Comparison of ENCODE assay signal across 9 mouse cellular contexts in genomic region chr4:107349311-107350008, GRCm38 (mm10). TPM values are rescaled to one million over a fixed set of nuclear protein-coding genes. Genes with fewer than 3 reads are reported as not detected.
DNase-seq lines count a peak whose midpoint lies in the region; ATAC-seq and TF ChIP-seq lines count a peak whose summit lies in the region.
"Had no signal": no experiment of that assay in that cellular context is flagged by ENCODE, and none has a peak within 500 bp of the region (broad histone marks: within the 10 kb centered on the region; RNA-seq: fewer than 3 reads in every experiment).

No protein-coding gene starts in this region.

- peaks cover 26% of the 10 kb centered on the region for H3K36me3 ChIP-seq in limb, embryonic 14.5 days (ENCODE audit: control insufficient read depth, insufficient read depth, low read length)
- no peaks in the 10 kb centered on the region; the same call in none of the 2 replicates for H3K36me3 ChIP-seq in midbrain, embryonic 16.5 days (ENCODE audit: control insufficient read depth, insufficient read depth, low read length)

- H3K27ac ChIP-seq in cerebellum, adult 2 months (ENCODE audit: insufficient read depth, low read length) = no peak overlapping the region
- H3K27ac ChIP-seq in cortical plate, adult 2 months (ENCODE audit: insufficient read depth, low read length) = no peak overlapping the region
- H3K27ac ChIP-seq in limb, embryonic 14.5 days (replicated peaks; ENCODE audit: low read depth, low read length) = no peak overlapping the region
- no peak overlapping the region for H3K27ac ChIP-seq in midbrain, embryonic 16.5 days (ENCODE audit: low read length)
- H3K27ac ChIP-seq: stomach, embryonic 15.5 days had no signal

- TF ChIP-seq POLR2A in cerebellum, adult 2 months (IDR thresholded peaks at IDR 0.05; ENCODE audit: borderline replicate concordance, insufficient read depth, low read length) = no peak
- no peak for TF ChIP-seq POLR2A in cortical plate, adult 2 months (IDR thresholded peaks at IDR 0.05; ENCODE audit: extremely low read depth, insufficient read depth, low read length)
- TF ChIP-seq POLR2A in limb, embryonic 14.5 days (IDR thresholded peaks at IDR 0.05; ENCODE audit: borderline replicate concordance, extremely low read depth, insufficient read depth, insufficient read length) = no peak

- no peaks in the 10 kb centered on the region for H3K27me3 ChIP-seq in cerebellum, adult 2 months (ENCODE audit: control insufficient read depth, insufficient read depth, low read length)
- H3K27me3 ChIP-seq in limb, embryonic 14.5 days (ENCODE audit: control insufficient read depth, insufficient read depth, low read length) = no peaks in the 10 kb centered on the region
- no peaks in the 10 kb centered on the region for H3K27me3 ChIP-seq in midbrain, embryonic 16.5 days (ENCODE audit: control insufficient read depth, insufficient read depth, low read depth, low read length)
- H3K27me3 ChIP-seq: stomach, embryonic 15.5 days had no signal

- H3K4me2 ChIP-seq in limb, embryonic 14.5 days (replicated peaks; ENCODE audit: low read depth, low read length, severe bottlenecking) = no peak overlapping the region
- H3K4me2 ChIP-seq in midbrain, embryonic 16.5 days (ENCODE audit: low read length) = no peak overlapping the region
- H3K4me2 ChIP-seq: stomach, embryonic 15.5 days had no signal

- peak; percentile 77 for TF ChIP-seq CTCF in cerebellum, adult 2 months (IDR thresholded peaks at IDR 0.05; ENCODE audit: borderline replicate concordance, insufficient read depth, low read depth, low read length)
- TF ChIP-seq CTCF in cortical plate, adult 2 months (IDR thresholded peaks at IDR 0.05; ENCODE audit: extremely low read depth, insufficient read depth, low read length) = peak; percentile 83

- H3K4me1 ChIP-seq in cerebellum, adult 2 months (ENCODE audit: control insufficient read depth, insufficient read depth, low read length) = no peaks in the 10 kb centered on the region
- no peaks in the 10 kb centered on the region for H3K4me1 ChIP-seq in cortical plate, adult 2 months (ENCODE audit: control insufficient read depth, insufficient read depth, low read length)
- H3K4me1 ChIP-seq in limb, embryonic 14.5 days (ENCODE audit: control insufficient read depth, insufficient read depth, low read length) = 0 out of 2 replicates have a peak, but pooled peaks cover 4% of the 10 kb centered on the region
- H3K4me1 ChIP-seq in midbrain, embryonic 16.5 days (ENCODE audit: control insufficient read depth, insufficient read depth, low read length) = peaks cover 6% of the 10 kb centered on the region; the same call in 1 of the 2 replicates
- H3K4me1 ChIP-seq: stomach, embryonic 15.5 days had no signal

- no peak overlapping the region for H3K4me3 ChIP-seq in cerebellum, adult 2 months (replicated peaks; ENCODE audit: insufficient read depth, low read depth, low read length)
- H3K4me3 ChIP-seq in cortical plate, adult 2 months (ENCODE audit: insufficient read depth, low read length) = no peak overlapping the region
- H3K4me3 ChIP-seq in limb, embryonic 14.5 days (replicated peaks; ENCODE audit: low read length) = no peak overlapping the region
- H3K4me3 ChIP-seq in midbrain, embryonic 16.5 days (ENCODE audit: low read depth, low read length) = no peak overlapping the region
- H3K4me3 ChIP-seq: stomach, embryonic 15.5 days had no signal

- no peak for ATAC-seq in cerebellum, adult (ENCODE audit: insufficient number of reproducible peaks, low FRiP score, low TSS enrichment)
- ATAC-seq in limb, embryonic 14.5 days (ENCODE audit: low FRiP score, low read depth) = no peak
- peak; percentile 65; the same call in 1 of the 2 replicates for ATAC-seq in midbrain, embryonic 16.5 days

- no peak overlapping the region for H3K9ac ChIP-seq in limb, embryonic 14.5 days (ENCODE audit: low read depth, low read length, severe bottlenecking)
- H3K9ac ChIP-seq in midbrain, embryonic 16.5 days (ENCODE audit: low read depth, low read length) = no peak overlapping the region
- H3K9ac ChIP-seq: stomach, embryonic 15.5 days had no signal

- DNase-seq in cerebellum, adult 2 months = peak; percentile 28 to 37
- DNase-seq in CD8-positive naive resting alpha-beta T cell, adult 2 months (ENCODE audit: low read depth in 2 of 2, low spot score in 2 of 2) = peak; percentile 10 to 27
- peak; percentile 46 for DNase-seq in kidney, adult 18-20 months
- peak; percentile 83 for DNase-seq in limb, embryonic 14.5 days (ENCODE audit: low spot score)
- peak; percentile 50 for DNase-seq in thymus, postnatal 25 days

- H3K9me3 ChIP-seq in limb, embryonic 14.5 days (ENCODE audit: control insufficient read depth, low read length) = no peaks in the 10 kb centered on the region
- H3K9me3 ChIP-seq in midbrain, embryonic 16.5 days (replicated peaks; ENCODE audit: control insufficient read depth, low read length, poor library complexity, severe bottlenecking) = no peaks in the 10 kb centered on the region
- H3K9me3 ChIP-seq: stomach, embryonic 15.5 days had no signal

- 76% methylated on average over 8 of the region's 8 CpGs for WGBS in cerebellum, adult 2 months
- 57% methylated on average over 8 of the region's 8 CpGs for WGBS in limb, embryonic 14.5 days
- WGBS in midbrain, embryonic 16.5 days = 72% methylated on average over 8 of the region's 8 CpGs

RNA-seq across cellular contexts. Expression of gene Ndc1, which starts 18.1 kb away (rescaled TPM):
- polyA plus RNA-seq in cerebellum, adult 2 months (2012; rRNA removed) = 13.2 and 16.1 TPM in 2 replicates
- polyA plus RNA-seq in cortical plate, adult 2 months (2012; rRNA removed) = 10.4 and 11.4 TPM in 2 replicates
- 27.8 and 38.8 TPM in 2 replicates for polyA plus RNA-seq in limb, embryonic 14.5 days (2012; rRNA removed)
- 35.4 and 35.8 TPM in 2 replicates for polyA plus RNA-seq in limb, embryonic 14.5 days (2014; fragmentation: Nextera tagmentation; extraction: Ambion mirVana)
- 19.3 and 19.8 TPM in 2 replicates for polyA plus RNA-seq in midbrain, embryonic 16.5 days (2015; fragmentation: Nextera tagmentation; extraction: Ambion mirVana)

RNA-seq across cellular contexts. Expression of gene Yipf1, which starts 35.3 kb away (rescaled TPM):
- 47.1 and 50.9 TPM in 2 replicates for polyA plus RNA-seq in cerebellum, adult 2 months (2012; rRNA removed)
- polyA plus RNA-seq in cortical plate, adult 2 months (2012; rRNA removed) = 43.2 and 49.1 TPM in 2 replicates
- polyA plus RNA-seq in limb, embryonic 14.5 days (2012; rRNA removed) = 35.8 and 44.3 TPM in 2 replicates
- polyA plus RNA-seq in limb, embryonic 14.5 days (2014; fragmentation: Nextera tagmentation; extraction: Ambion mirVana) = 55.2 and 59.6 TPM in 2 replicates
- polyA plus RNA-seq in midbrain, embryonic 16.5 days (2015; fragmentation: Nextera tagmentation; extraction: Ambion mirVana) = 52.2 and 53.2 TPM in 2 replicates

RNA-seq across cellular contexts. Expression of gene Dio1, which starts 42.5 kb away (rescaled TPM):
- polyA plus RNA-seq in cerebellum, adult 2 months (2012; rRNA removed) = 0.21 and 0.27 TPM in 2 replicates
- polyA plus RNA-seq in cortical plate, adult 2 months (2012; rRNA removed) = not detected in 2 replicates
- polyA plus RNA-seq in limb, embryonic 14.5 days (2012; rRNA removed) = 0.06 and 0.09 TPM in 2 replicates
- polyA plus RNA-seq in limb, embryonic 14.5 days (2014; fragmentation: Nextera tagmentation; extraction: Ambion mirVana) = not detected in 2 replicates
- polyA plus RNA-seq in midbrain, embryonic 16.5 days (2015; fragmentation: Nextera tagmentation; extraction: Ambion mirVana) = not detected in 2 replicates

Comparison
In these comparisons a context has a peak if more than half of its experiments do, and no peak if none do; other contexts are left out.
1. DNase-seq: peak in every context shown above with its lines; median percentile 83 in limb, embryonic 14.5 days; 50 in thymus, postnatal 25 days; 46 in kidney, adult 18-20 months; 32 in cerebellum, adult 2 months; 18 in CD8-positive naive resting alpha-beta T cell, adult 2 months.